Mouse (Mus musculus) MEL (cell line): ENCODE measurements around the gene Olfr694.

ENCODE experiments used
- USF1 ChIP-seq: IDR thresholded peaks from 2 replicates; pipeline ENCODE4 v1.6.1; 2014; ENCODE audit warnings: low read depth, mild to moderate bottlenecking, inconsistent platforms, low read length, improper control_type of control experiment, moderate library complexity
- ZMIZ1 ChIP-seq: IDR thresholded peaks from 2 replicates; pipeline ENCODE4 v1.6.1; 2012; ENCODE audit warnings: low read depth, mild to moderate bottlenecking, inconsistent platforms, low read length, improper control_type of control experiment, moderate library complexity

GRCm38 (mm10) chr7:106733717-106734116 is 42.1 kb upstream of the Olfr694 start:
- no peak for TF ChIP-seq ZMIZ1
- TF ChIP-seq USF1: no peak
